Mouse (Mus musculus) urinary bladder, adult 2 months (tissue): ENCODE data around the gene Adamtsl2. TPM values are rescaled to one million over a fixed set of nuclear protein-coding genes. Genes with fewer than 3 reads are reported as not detected.

Experiments used
- DNase-seq: peaks from one replicate; pipeline ENCODE4 v3.0.0; 2022; ENCODE audit warnings: low spot score
- polyA plus RNA-seq: library from polyadenylated mRNA; depleted of rRNA; stranded (reverse); fragments of >200 nt; gene quantifications from 2 replicates; pipeline ENCODE4 v1.2.3, GENCODE M21; 2012

Gene Adamtsl2
- polyA plus RNA-seq, 1 experiment: 3.1 TPM

- DNase-seq: no peak
Observed at GRCm38 (mm10) chr2:27119766-27120165, 40.6 kb downstream of the Adamtsl2 start.

GRCm38 (mm10) chr2:27120241-27120641 lies 41.1 kb downstream of the Adamtsl2 start:
- no peak for DNase-seq

DNA sequence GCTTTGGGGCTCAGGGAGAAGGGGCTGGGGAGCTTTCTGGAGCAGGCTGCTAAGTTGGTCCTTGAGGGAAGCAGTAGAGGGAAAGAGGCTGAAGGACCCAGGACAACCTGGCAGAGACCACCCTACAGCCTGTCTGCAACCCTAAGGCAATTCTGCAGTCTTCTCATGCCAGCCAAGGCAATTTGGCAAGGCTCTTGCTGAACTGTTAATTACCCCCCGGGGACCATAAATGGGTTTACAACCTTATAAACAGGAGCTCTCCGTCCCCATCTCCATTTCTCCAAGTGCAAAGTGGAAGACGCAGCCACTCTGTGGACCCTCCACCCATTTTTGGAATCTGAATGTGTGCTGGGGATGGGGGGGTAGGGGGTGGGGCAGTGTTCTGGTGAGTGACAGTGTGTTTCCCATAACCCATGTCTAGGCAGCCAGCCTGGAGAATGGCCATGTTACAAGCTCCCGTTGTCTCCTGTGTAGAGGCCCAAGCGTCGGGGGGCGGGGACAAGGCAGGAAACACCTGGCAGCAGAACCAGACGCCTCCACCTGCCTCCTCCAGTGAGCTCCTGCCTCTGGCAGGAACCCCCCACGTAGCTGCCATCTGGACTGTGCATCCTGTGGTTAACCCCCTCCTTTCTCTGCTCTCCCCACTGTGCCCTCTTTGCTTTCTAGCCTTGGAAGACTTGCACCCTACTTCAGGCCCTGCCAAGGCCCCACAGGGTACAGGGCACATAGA lies 42.6 kb downstream of the Adamtsl2 start:
- no peak for DNase-seq

- no peak for DNase-seq
Observed at GRCm38 (mm10) chr2:27122578-27122977, 43.4 kb downstream of the Adamtsl2 start.

- DNase-seq: no peak
Observed at GRCm38 (mm10) chr2:27123121-27123520, 43.9 kb downstream of the Adamtsl2 start.

DNA sequence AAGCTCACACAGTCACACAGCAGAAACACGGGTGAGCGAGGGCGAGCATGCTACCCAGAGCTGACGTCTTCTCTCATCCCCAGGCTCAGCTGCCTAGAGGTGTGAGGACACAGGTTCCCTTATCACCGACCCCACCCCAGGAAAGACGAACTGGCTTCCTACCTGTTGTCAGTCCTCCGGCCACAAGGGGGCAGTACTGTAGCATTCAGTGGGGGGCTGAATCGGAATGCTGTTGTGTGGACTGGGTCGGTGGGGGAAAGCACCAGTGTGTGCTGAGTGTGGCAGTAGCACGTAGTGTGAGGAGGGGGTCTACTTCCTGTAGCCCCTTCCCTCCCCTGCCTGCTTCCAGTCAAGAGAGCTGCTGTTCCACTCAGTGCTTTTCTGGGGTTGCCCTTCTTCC lies 46.8 kb downstream of the Adamtsl2 start:
- DNase-seq: peak; percentile 54

GRCm38 (mm10) chr2:27126496-27126895 lies 47.3 kb downstream of the Adamtsl2 start:
- no peak for DNase-seq

- DNase-seq: no peak
Observed at GRCm38 (mm10) chr2:27128990-27129389, 49.8 kb downstream of the Adamtsl2 start.

DNA sequence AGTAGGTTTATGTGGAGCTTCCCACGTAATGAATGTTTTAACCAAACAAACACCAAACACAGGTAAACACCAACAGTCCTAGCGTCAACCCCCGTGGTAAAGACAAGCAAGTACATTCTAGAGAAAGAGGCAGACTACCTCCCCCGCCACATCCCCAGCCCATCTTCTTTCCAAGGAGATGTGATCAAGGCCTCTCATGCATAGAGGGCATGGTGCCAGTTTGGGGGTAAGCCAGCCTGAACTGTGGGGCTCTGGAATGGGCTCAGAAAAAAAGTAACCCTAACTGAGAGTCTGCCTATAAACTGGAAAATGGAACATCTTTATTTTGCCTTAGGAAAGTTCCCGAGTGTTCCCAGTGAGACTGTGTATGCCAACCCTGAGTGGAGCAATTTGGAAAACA lies 56.8 kb downstream of the Adamtsl2 start:
- no peak for DNase-seq

GRCm38 (mm10) chr2:27136336-27136735 lies 57.2 kb downstream of the Adamtsl2 start:
- no peak for DNase-seq

- DNase-seq: no peak
Observed at GRCm38 (mm10) chr2:27136789-27137188, 57.6 kb downstream of the Adamtsl2 start.

- DNase-seq: no peak
Observed at GRCm38 (mm10) chr2:27138356-27138755, 59.2 kb downstream of the Adamtsl2 start.

DNA sequence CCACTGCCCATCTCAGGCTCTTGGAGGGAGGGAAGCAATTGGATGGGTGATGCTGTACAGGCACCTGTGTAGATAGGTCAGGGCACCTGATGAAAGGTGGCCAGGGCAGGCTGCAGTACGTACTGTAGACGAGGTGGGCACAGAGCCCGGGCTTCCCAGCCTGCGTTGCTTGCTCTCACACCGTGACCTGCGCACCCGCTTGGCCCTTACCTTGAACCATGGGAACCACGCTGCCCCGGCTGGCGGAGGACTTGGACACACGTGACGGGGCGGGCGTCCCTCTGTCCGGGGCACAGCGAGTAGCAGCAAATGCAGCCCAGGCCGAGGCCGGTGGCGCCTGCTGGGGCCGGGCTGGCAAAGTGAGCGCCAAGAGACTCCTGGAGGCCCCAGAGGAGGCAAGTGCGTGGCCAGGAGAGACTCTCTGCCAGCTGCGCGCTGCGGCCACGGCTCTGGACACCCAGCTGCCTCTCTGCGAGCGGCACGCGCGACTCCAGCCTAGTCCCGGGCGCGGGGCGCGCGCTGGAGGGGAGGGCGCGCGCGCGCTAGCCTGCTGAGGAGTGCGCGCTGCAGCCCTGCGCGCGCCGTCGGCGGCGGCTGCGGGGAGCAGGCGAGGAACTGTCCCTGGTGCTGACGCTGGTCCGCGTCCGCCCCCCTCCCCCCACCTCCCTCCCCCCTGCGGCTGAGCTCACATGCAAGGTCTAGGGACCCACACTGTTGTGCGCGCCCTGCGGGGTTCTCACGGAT lies 62.9 kb downstream of the Adamtsl2 start, which contains the start of gene Fam163b:
Gene Fam163b (minus strand): TSS at position 542 of the 744 bp plus-strand sequence.
- DNase-seq: no peak

GRCm38 (mm10) chr2:27144957-27145356 lies 65.8 kb downstream of the Adamtsl2 start:
- DNase-seq: no peak

DNA sequence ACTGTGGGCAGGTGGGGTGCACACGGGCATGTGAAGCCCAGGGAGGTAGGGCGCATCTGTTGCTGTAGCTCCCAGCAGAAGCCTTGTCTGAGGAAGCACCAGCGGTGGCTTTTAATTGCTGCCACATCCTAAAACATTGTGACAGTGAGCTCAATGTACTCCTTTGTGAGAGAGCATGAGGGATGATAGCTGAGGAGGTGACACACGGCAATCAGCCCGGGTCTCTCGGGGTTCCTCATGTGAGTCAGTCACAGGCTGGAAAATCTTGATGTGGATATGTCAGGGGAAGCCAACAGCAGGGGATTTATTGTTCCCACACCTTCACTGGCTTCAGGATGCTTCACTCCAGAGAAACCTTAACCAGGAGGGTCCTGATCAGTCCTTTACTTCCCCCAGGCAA lies 67.7 kb downstream of the Adamtsl2 start:
- no peak for DNase-seq

- no peak for DNase-seq
Observed at GRCm38 (mm10) chr2:27149457-27149856, 70.3 kb downstream of the Adamtsl2 start.

- no peak for DNase-seq
Observed at GRCm38 (mm10) chr2:27154466-27155185, 75.4 kb downstream of the Adamtsl2 start.

DNA sequence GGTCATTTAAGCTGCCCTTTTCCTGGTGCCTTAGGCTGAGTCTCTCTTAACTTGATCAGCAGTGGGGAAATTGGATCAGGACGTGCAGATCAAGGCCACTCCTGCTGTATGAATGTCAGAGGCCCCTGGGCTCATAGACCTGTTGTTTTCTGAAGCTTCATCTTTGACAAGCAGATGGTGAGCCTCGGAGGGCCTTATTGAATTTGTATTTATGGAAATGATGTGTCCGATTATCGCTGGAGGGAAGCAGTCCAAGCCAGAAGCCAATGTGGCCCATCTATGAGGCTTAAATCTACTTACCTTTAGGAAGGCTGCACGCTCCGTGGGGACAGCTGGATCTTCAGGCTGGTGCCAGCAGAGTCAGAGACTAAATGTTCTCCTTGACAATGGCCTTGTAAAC lies 77.4 kb downstream of the Adamtsl2 start:
- DNase-seq: no peak
